8 mouse cellular contexts compared by ENCODE assay signal in genomic region chr11:69095511-69096231, GRCm38 (mm10). TPM values are rescaled to one million over a fixed set of nuclear protein-coding genes. Genes with fewer than 3 reads are reported as not detected.
DNase-seq lines count a peak whose midpoint lies in the region; ATAC-seq and TF ChIP-seq lines count a peak whose summit lies in the region.

No protein-coding gene starts in this region.

- whole genome bisulfite sequencing in hindbrain, embryonic 16.5 days = 4% methylated on average over 27 of the region's 27 CpGs
- 1% methylated on average over 27 of the region's 27 CpGs for WGBS in liver, embryonic 16.5 days (ENCODE audit: insufficient replicate concordance)

- H3K4me1 ChIP-seq in embryonic fibroblast, embryonic 13.5 days (ENCODE audit: control insufficient read depth, insufficient read depth, low read length) = peaks cover 9% of the 10 kb centered on the region
- peaks cover 51% of the 10 kb centered on the region for H3K4me1 ChIP-seq in hindbrain, embryonic 16.5 days (ENCODE audit: control insufficient read depth, insufficient read depth, low read depth, low read length)
- H3K4me1 ChIP-seq in liver, embryonic 16.5 days (ENCODE audit: control insufficient read depth, low read depth, low read length) = peaks cover 66% of the 10 kb centered on the region

- peak; percentile 83 for DNase-seq in CD4-positive, CD25-positive, alpha-beta regulatory T cell, adult 2 months (ENCODE audit: low read depth, low spot score)
- peak; percentile 66 for DNase-seq in skeletal muscle tissue, adult 2 months (ENCODE audit: low read depth, low spot score)
- DNase-seq in urinary bladder, adult 18-20 months (ENCODE audit: low spot score in 2 of 2) = no peak

- peaks cover 17% of the 10 kb centered on the region for H3K36me3 ChIP-seq in C2C12 (ENCODE audit: control insufficient read depth, insufficient read depth)
- H3K36me3 ChIP-seq in hindbrain, embryonic 16.5 days (ENCODE audit: control insufficient read depth, insufficient read depth, low read length) = peaks cover 3% of the 10 kb centered on the region; the same call in 1 of the 2 replicates
- peaks cover 6% of the 10 kb centered on the region for H3K36me3 ChIP-seq in liver, embryonic 16.5 days (ENCODE audit: control insufficient read depth, insufficient read depth)

- peak overlapping the region; percentile 48 for H3K27ac ChIP-seq in embryonic fibroblast, embryonic 13.5 days (ENCODE audit: insufficient read depth, low read length)
- H3K27ac ChIP-seq in hindbrain, embryonic 16.5 days (ENCODE audit: low read depth, low read length) = peak overlapping the region; percentile 78
- H3K27ac ChIP-seq in liver, embryonic 16.5 days (ENCODE audit: low read length) = peak overlapping the region; percentile 97

- H3K79me2 ChIP-seq in C2C12 (ENCODE audit: control insufficient read depth, insufficient read depth) = peaks cover 29% of the 10 kb centered on the region

- TF ChIP-seq POLR2A in embryonic fibroblast, embryonic 13.5 days (IDR thresholded peaks at IDR 0.05; ENCODE audit: low read depth, low read length) = no peak

- no peak for TF ChIP-seq CTCF in C2C12 (IDR thresholded peaks at IDR 0.05; ENCODE audit: control insufficient read depth, insufficient read depth, insufficient read length)
- TF ChIP-seq CTCF in embryonic fibroblast, embryonic 13.5 days (IDR thresholded peaks at IDR 0.05; ENCODE audit: borderline replicate concordance, insufficient read depth, low read length) = no peak

- H3K27me3 ChIP-seq in C2C12 (ENCODE audit: control insufficient read depth, insufficient read depth, insufficient read length) = no peaks in the 10 kb centered on the region
- H3K27me3 ChIP-seq in hindbrain, embryonic 16.5 days (replicated peaks; ENCODE audit: control insufficient read depth, insufficient read depth, low read length) = no peaks in the 10 kb centered on the region
- no peaks in the 10 kb centered on the region for H3K27me3 ChIP-seq in liver, embryonic 16.5 days (ENCODE audit: control insufficient read depth, insufficient read depth, low read depth, low read length)

- H3K9me3 ChIP-seq in hindbrain, embryonic 16.5 days (ENCODE audit: control insufficient read depth, low read length) = no peaks in the 10 kb centered on the region
- H3K9me3 ChIP-seq in liver, embryonic 16.5 days (replicated peaks; ENCODE audit: control insufficient read depth, low read length) = no peaks in the 10 kb centered on the region

- peak overlapping the region; percentile 79 for H3K4me2 ChIP-seq in hindbrain, embryonic 16.5 days (ENCODE audit: low read length)
- H3K4me2 ChIP-seq in liver, embryonic 16.5 days (ENCODE audit: low read depth, low read length) = peak overlapping the region; percentile 96

- peak overlapping the region; percentile 63 for H3ac ChIP-seq in C2C12 (ENCODE audit: control insufficient read depth, insufficient read length, low read depth)

- H3K79me3 ChIP-seq in C2C12 (ENCODE audit: low read depth) = peaks cover 3% of the 10 kb centered on the region

- peak overlapping the region; percentile 32 for H3K4me3 ChIP-seq in C2C12 (ENCODE audit: insufficient read depth, poor library complexity, severe bottlenecking)
- H3K4me3 ChIP-seq in embryonic fibroblast, embryonic 13.5 days (ENCODE audit: insufficient read depth, low read length) = peak overlapping the region; percentile 68
- H3K4me3 ChIP-seq in hindbrain, embryonic 16.5 days (ENCODE audit: low read length) = peak overlapping the region; percentile 42
- H3K4me3 ChIP-seq in liver, embryonic 16.5 days (ENCODE audit: low read depth, low read length) = peak overlapping the region; percentile 74

- ATAC-seq in CD4-positive, CD25-positive, alpha-beta regulatory T cell, adult 4 months = no peak
- no peak for ATAC-seq in hindbrain, embryonic 16.5 days
- ATAC-seq in liver, embryonic 16.5 days (ENCODE audit: low read depth) = no peak

- H3K9ac ChIP-seq in hindbrain, embryonic 16.5 days (ENCODE audit: low read depth, low read length) = peak overlapping the region; percentile 56
- peak overlapping the region; percentile 77 for H3K9ac ChIP-seq in liver, embryonic 16.5 days (ENCODE audit: low read depth, low read length)

TF ChIP-seq in C2C12, 6 proteins besides CTCF, POLR2A, EP300 and RAD21:
- TF ChIP-seq USF1 (IDR thresholded peaks at IDR 0.05; ENCODE audit: low read depth) (no peak), MYOG (IDR thresholded peaks at IDR 0.05; ENCODE audit: control insufficient read depth, extremely low read depth, insufficient read length) (no peak), MAX (IDR thresholded peaks at IDR 0.05) (no peak), FOSL1 (IDR thresholded peaks at IDR 0.05; ENCODE audit: insufficient read depth, low read length, poor library complexity, severe bottlenecking) (no peak), MYOD1 (IDR thresholded peaks at IDR 0.05; ENCODE audit: control insufficient read depth, insufficient read length, low read depth) (no peak), CEBPB (IDR thresholded peaks at IDR 0.05; ENCODE audit: low read depth) (no peak)

RNA-seq across cellular contexts. Expression of gene Per1, which starts 0.7 kb away (rescaled TPM):
- polyA plus RNA-seq in CD4-positive, CD25-positive, alpha-beta regulatory T cell, adult 4 months (2017; shearing (Covaris generic)) = 1 to 10 TPM; 4.5 to 6.6 TPM
- 4.5 TPM for polyA plus RNA-seq in C2C12 (2012; fragmentation: generic; extraction: Trizol)
- 23.1 and 30.9 TPM in 2 replicates for polyA plus RNA-seq in embryonic fibroblast, embryonic 13.5 days (2011; ENCODE audit: insufficient read length, low read depth, missing spikeins)
- polyA plus RNA-seq in hindbrain, embryonic 16.5 days (2015; fragmentation: Nextera tagmentation; extraction: Ambion mirVana) = 11.1 and 11.2 TPM in 2 replicates
- 6.9 and 8.5 TPM in 2 replicates for polyA plus RNA-seq in liver, embryonic 16.5 days (2015; fragmentation: Nextera tagmentation; extraction: Ambion mirVana)

RNA-seq across cellular contexts. Expression of gene Vamp2, which starts 7.4 kb away (rescaled TPM):
- 10 to 100 TPM; 26.0 to 35.9 TPM for polyA plus RNA-seq in CD4-positive, CD25-positive, alpha-beta regulatory T cell, adult 4 months (2017; shearing (Covaris generic))
- polyA plus RNA-seq in C2C12 (2012; fragmentation: generic; extraction: Trizol) = 20.9 TPM
- polyA plus RNA-seq in embryonic fibroblast, embryonic 13.5 days (2011; ENCODE audit: insufficient read length, low read depth, missing spikeins) = 51.1 and 58.3 TPM in 2 replicates
- 402 and 475 TPM in 2 replicates for polyA plus RNA-seq in hindbrain, embryonic 16.5 days (2015; fragmentation: Nextera tagmentation; extraction: Ambion mirVana)
- polyA plus RNA-seq in liver, embryonic 16.5 days (2015; fragmentation: Nextera tagmentation; extraction: Ambion mirVana) = 16.4 and 25.4 TPM in 2 replicates

RNA-seq across cellular contexts. Expression of gene Hes7, which starts 24.5 kb away (rescaled TPM):
- not detected for polyA plus RNA-seq in CD4-positive, CD25-positive, alpha-beta regulatory T cell, adult 4 months (2017; shearing (Covaris generic))
- polyA plus RNA-seq in C2C12 (2012; fragmentation: generic; extraction: Trizol) = 0.06 TPM
- polyA plus RNA-seq in embryonic fibroblast, embryonic 13.5 days (2011; ENCODE audit: insufficient read length, low read depth, missing spikeins) = not detected in 2 replicates
- 1.4 and 1.8 TPM in 2 replicates for polyA plus RNA-seq in hindbrain, embryonic 16.5 days (2015; fragmentation: Nextera tagmentation; extraction: Ambion mirVana)
- 0.06 and 0.07 TPM in 2 replicates for polyA plus RNA-seq in liver, embryonic 16.5 days (2015; fragmentation: Nextera tagmentation; extraction: Ambion mirVana)

RNA-seq across cellular contexts. Expression of gene Tmem107, which starts 25.1 kb away (rescaled TPM):
- 1 to 10 TPM; 2.4 to 4.2 TPM for polyA plus RNA-seq in CD4-positive, CD25-positive, alpha-beta regulatory T cell, adult 4 months (2017; shearing (Covaris generic))
- polyA plus RNA-seq in C2C12 (2012; fragmentation: generic; extraction: Trizol) = 41.9 TPM
- 14.0 and 17.6 TPM in 2 replicates for polyA plus RNA-seq in embryonic fibroblast, embryonic 13.5 days (2011; ENCODE audit: insufficient read length, low read depth, missing spikeins)
- 38.6 and 42.6 TPM in 2 replicates for polyA plus RNA-seq in hindbrain, embryonic 16.5 days (2015; fragmentation: Nextera tagmentation; extraction: Ambion mirVana)
- 20.2 and 21.7 TPM in 2 replicates for polyA plus RNA-seq in liver, embryonic 16.5 days (2015; fragmentation: Nextera tagmentation; extraction: Ambion mirVana)

RNA-seq across cellular contexts. Expression of gene 9130213A22Rik, which starts 26.7 kb away (rescaled TPM):
- polyA plus RNA-seq in CD4-positive, CD25-positive, alpha-beta regulatory T cell, adult 4 months (2017; shearing (Covaris generic)) = not detected
- polyA plus RNA-seq in C2C12 (2012; fragmentation: generic; extraction: Trizol) = 0.21 TPM
- polyA plus RNA-seq in embryonic fibroblast, embryonic 13.5 days (2011; ENCODE audit: insufficient read length, low read depth, missing spikeins) = 0.88 and 1.1 TPM in 2 replicates
- 0.94 and 1.2 TPM in 2 replicates for polyA plus RNA-seq in hindbrain, embryonic 16.5 days (2015; fragmentation: Nextera tagmentation; extraction: Ambion mirVana)
- 0.07 TPM in 1 of 2 replicates, not detected in the other for polyA plus RNA-seq in liver, embryonic 16.5 days (2015; fragmentation: Nextera tagmentation; extraction: Ambion mirVana)

Comparison
In these comparisons a context has a peak if more than half of its experiments do, and no peak if none do; other contexts are left out.
1. DNase-seq: peak in CD4-positive, CD25-positive, alpha-beta regulatory T cell, adult 2 months (single experiment) and skeletal muscle tissue, adult 2 months (single experiment); none in urinary bladder, adult 18-20 months (0 of 2).
2. Peak in every context shown above with its lines, with median percentiles within 50 percentile points of each other: H3K4me3 ChIP-seq and H3K27ac ChIP-seq.